Mouse (Mus musculus) R1 (cell line): ENCODE results near the gene Clip2.
"Not testable (repeated sequence)": the region's sequence is repeated elsewhere in the genome, so short reads cannot be mapped to it uniquely, and the experiment has no call there.

Experiments used
- DNase-seq: peaks from one replicate; pipeline ENCODE4 v3.0.0-alpha.2; 2018; ENCODE audit warnings: low read depth, low spot score

Clip2 gene

DNA sequence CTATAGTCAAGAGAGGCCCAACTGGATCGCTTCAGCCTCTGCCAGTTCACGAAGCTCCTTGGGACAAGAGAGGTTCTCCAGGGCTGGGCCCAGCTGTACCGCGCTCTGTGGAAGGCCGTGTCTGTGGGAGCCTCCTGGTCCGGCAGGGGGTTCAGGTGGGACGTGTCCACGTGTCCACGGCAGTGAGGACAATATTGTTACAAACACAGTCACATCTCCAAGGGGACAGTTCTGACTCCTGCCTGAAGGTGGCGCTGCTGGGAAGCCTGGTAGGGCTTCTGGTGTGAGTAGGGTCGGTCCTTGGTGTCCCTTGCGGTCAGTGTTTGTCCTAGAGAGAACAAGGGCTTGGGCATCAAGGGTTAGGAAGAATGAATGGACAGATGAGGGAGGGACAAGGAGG is 61.8 kb downstream of the Clip2 start:
- peak; percentile 74 for DNase-seq

DNA sequence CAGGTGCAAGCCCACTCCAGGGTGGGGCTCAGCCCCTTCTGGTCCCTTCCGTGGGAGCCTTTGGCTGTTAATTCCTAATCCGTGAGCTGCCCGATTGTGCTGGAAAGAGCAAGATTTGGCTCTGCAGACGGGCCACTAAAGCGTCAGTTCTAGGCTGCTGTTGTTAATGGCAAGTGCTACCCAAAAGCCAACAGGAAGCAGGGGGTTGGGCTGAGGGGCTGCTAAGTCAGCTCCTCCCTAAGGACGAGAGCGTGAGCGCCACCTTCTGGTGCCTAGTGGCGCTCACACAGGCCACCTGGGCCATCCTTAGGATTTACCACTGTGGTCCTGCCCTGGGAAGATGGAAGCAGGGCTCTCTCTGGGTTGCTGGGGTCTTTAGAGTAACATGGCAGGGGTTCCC is 62.7 kb downstream of the Clip2 start:
- peak; percentile 92 for DNase-seq

DNA sequence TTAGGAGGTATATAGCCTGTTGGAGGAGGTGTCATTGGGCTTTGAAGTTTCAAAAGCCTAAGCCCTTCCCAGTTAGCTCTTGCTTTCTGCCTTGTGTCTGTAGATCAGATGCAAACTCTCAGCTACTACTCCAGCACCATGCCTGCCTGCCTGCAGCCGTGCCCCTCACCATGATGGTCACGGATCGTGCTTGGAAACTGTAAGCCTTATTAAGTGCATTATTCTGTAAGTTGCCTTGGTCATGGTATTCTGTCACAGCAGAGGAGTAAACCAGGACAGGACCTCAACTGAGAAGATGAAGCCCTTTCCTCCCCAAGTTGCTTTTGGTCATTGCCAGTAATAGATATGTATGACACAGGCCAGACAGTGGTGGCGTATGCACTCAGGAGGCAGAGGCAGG is 63.6 kb downstream of the Clip2 start:
- no peak for DNase-seq

DNA sequence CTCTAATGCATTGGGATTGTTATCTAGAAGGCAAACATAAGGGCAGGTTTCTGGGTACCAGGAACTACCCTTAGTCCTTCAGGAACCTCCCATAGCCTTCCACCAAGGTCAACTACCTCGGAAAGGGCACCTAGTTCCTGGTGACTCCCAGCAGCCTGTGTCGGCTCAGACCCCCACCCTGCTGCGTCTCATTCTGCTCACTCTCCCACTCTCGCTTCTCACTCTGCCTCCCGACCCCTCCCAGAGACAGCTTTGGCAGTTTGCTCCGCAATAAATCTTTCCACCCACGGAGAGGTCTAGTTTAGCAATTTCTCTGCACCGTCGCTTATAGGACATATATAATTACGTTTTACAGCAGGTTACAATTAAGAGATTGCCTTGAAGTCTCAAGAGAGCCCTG is 64.2 kb downstream of the Clip2 start:
- DNase-seq = no peak

DNA sequence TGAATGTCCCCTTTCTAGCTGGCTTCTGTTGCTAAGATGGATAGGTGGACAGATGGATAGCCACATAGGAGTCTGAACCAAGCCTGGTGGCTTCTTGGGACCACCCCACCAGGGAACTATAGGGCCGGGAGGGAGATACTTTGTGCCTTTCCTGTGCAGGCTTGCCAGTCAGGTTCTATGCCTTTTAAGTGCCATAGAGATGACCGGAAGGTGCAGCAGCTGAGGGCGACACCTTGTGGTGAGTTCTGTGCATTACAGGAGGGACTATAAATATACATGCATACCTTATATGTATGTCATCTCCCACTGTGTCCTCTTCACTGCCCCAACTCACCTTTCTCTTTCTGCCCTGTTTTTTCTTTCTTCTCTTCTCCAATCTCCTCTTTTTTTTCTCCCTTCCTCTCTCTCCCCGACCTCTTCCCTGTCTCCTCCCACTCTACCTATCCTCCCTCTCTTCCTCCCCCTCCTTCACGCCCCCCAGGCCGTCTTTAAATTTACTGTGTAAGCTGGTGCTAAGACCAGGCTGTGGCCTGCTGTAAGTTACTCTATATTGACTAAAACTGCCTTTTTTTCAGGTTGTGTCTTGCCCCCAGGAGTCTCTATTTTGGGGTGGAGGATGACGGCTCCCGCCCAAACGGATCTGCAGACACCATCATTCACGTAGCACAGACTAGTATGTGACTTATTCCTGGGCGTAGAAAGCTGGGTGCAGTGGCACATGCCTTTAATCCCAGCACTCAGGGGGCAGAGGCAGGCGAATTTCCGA is 66.2 kb downstream of the Clip2 start:
- peak; percentile 83 for DNase-seq

DNA sequence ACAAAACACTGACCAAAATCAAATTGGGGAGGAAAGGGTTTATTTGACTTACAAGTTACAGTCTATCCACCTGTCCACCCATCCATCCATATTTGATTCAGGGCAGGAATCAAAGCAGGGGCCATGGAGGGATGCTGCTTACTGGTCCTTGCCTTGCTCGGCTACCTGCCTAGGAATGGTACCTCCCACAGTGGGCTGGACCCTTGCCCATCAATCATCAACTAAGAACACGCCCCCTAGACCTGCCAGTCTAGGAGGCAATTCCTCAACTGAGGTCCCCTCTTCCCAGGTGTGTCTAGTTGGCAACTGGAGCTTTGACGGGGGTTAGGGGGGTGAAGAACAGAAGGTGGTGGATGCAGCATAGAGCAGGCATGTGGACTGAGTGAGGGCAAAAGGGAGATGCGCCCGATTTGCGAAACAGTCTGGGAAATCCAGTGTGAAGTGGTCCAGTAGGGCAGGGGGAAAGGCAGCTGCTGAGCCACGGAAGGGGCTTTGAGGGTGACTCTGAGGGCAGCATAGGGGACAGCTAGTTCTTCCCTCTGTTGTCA is 67.0 kb downstream of the Clip2 start:
- DNase-seq = peak; percentile 57

DNA sequence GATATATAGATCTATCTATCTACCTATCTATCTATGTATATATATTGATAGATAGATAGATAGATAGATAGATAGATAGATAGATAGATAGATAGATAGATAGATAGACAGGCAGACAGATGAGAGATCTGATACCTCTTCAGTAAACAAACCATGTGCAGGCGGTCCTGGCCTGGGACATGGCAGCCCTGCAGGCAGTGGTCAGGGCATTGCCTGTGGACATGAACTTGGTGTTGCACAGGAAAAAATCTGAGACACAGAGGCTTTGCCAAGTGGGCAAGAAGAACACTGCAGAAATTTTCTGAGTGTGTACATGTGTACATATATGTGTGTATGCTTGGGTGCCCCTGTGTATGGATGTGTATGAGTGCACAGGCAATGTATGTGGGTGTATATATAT is 68.9 kb downstream of the Clip2 start:
- DNase-seq = no peak

DNA sequence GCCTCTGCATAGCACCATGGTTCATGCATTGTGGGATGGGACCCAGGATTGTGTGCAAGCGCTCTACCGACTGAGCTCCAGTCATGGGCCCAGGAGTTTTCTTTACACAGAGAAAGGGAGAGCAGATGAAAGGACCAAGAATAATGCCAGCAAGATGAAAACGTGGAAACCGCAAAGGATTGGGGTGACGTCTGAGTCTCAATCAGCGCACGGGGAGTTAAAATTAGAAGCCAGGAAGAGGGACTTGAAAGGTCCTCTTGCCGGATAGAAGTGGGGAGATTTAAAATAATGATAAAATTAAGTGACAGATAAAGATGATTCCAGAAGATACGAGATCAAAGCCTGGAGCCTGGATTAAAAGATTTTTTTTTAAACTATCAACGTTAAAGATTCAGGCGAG is 69.9 kb downstream of the Clip2 start:
- no peak for DNase-seq

DNA sequence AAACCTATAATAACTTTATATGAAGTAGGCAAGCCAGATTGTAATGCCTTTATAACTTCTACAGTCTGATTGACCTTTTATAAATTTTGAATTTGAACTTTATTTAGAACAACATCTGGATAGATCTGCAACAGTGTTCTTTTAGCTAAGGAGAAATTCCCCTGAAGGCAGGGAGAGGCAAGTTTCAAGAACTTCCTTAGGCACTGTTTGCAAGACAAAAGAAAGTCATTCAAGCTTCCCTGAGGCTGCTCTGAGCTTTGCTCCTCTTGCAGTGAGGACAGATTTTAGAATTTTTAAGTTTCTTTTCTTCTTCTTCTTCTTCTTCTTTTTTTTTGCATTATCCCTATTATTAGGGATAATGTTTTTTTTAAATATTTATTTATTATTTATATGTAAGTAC is 73.3 kb downstream of the Clip2 start:
- DNase-seq = peak; percentile 76

DNA sequence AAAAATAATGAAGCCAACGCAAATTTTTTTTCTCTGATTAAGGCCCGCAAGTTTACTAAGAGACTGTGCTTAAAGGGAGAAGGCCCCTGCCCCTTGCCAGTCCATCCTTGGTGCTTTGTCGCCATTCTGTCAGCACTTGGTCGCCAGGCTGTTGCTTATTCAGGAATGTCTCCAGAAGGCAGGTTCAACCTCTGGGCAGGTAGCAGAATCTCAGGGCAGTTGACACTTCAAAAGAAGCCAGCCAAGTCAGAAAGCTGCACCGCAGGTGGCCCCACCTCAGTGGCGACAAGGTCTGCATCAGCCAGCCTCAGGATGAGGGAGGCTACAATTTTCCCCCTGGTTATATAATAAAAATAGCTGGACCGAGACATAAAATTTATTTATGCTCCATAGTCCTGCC is 76.5 kb downstream of the Clip2 start:
- DNase-seq = not testable (repeated sequence)

DNA sequence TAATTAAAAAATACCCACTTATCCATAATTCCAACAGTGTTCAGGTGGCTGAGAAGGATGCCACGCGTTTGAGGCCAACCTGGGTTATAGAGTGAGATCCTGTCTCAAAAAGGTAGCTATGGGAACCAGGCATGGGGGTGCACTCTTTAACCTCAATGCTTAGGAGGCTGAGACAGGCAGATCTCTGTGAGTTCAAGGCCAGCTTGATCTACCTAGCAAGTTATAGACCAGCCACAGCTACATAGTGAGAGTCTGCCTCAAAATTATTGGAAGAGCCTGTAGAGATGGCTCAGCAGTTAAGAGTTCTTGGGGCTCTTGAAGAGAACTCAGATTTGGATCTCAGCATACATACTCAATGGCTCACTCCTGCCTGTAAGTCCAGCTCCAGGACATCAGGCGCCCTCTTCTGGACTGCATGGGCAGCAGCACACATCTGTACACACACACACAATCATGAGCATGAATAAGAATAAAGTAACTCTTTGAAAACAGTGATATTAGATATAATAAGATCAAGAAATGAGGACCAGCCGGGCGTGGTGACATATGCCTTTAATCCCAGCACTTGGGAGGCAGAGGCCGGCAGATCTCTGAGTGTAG is 77.1 kb downstream of the Clip2 start:
- no peak for DNase-seq

DNA sequence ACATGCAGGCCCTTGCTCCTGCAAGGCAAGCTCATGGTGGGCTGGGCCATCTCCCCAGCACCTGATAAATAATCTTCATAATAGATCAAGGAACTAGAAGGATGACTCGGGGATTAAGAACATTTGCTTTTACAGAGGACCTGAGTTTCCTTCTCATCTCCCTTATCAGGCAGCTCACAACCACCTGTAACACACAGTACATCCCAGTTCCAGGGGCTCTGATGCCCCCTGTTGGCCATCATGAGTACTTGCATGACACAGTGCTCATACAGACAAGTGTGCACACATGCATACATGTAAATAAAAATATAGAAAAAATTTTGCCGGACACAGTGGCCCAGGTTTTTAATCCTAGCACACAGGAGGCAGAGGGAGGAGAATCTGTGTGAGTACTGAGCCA is 78.3 kb downstream of the Clip2 start:
- peak; percentile 68 for DNase-seq

DNA sequence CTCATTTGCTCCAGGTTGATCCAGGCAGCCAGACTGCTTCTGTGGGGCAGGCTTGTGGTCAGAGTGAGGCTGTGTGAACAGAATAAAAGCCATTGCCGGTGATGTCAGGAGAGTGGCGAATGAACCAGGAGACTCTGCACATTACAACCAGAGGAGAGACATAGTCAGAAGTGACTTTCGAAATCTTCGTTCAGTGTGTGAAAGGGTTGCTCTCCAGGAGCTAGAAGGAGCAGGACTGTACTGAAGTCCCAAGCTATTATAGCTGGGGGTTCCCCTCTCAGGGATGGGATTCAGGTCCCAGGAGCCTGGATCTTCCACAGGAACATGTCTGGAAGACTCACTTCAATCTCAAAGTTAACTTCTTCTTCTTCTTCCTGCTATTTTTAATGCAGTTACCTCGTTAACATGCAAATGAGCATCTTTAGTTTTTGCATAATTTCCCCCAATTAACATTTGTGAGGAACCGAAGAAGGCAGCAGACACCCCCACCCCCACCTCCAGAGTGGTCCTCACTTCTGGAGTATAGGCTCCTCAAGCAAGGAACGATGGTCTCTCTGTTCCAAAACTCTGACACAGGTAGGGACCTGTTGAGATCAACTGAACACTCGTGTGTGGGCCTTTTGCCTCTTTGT is 81.6 kb downstream of the Clip2 start:
- DNase-seq = no peak

DNA sequence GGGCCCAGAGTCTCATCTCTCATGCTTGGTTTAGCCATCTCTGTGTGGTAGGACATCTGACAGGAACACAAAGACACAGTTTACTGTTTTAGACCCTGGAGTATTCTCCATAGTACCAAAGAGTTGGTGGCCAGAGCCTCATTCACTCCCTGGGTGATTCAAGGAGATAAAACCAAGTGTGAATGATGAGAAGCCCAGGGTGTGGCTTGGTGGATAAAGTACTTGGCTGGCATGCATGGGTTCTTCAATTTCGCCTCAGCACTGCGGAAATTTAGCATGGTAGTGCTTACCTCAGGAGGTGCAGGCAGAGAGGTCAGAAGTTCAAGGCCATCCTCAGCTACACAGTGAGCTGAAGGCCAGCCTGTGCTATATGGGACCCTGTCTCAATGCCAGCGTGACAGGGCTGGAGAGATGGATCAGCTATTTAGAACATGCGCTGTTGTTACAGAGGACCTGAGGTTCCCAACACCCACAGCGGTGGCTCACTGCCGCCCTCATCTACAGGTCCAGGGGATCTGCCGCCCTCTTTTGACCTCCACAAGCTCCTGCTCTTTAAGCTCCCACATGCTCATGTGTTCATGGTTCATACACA is 82.6 kb downstream of the Clip2 start:
- DNase-seq = no peak

DNA sequence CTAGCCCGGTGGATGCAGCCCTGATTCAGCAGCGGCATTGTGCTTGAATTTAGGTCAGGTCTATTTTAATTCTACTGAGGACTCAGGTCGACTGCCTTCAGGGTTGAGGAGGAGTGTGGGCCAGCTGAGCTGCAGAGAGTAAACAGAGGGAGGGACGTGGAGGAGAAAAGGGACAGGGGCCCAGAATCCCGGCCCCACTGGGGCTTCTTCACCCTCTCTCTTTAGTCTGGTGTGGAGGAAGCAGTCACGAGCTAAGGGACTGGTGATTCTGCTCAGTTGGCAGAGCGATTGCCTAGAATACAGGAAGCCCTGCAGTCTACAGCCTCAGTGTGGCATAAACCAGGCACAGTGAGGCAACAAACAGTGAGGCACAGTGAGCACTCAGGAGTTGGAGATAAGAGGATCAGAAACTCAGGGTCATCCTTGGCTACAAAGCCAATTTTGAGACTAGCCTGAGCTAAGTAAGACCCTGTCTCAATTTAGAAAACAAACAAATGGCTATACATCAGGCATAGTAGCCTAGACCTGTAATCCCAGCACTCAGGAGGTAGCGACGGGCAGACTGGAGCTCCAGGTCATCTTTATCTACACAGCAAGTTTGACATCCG is 84.0 kb downstream of the Clip2 start:
- DNase-seq = no peak

DNA sequence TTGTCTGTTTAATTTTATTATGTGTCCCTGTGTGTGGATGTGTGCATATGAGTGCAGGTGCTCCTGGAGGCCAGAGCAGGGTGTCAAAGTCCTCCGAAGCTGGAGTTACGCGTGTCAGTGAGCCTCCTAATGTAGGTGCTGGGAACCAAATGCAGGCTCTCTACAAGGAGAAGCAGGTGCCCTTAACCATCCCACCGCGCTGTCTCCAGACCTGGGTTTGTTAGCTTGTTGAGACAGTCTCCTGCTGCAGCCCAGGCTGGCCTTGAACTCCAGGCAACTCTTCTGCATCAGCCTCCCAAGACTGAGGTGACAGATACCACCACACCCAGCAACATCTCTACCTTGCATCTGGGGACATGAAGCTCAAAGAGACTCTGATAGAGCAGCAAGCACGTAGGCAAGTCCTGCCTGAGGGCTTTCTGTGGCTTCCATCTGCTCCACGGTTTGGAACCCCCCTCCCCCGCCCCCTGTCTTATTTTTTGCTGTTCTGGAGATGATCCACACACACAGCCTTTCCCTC is 85.1 kb downstream of the Clip2 start:
- no peak for DNase-seq

DNA sequence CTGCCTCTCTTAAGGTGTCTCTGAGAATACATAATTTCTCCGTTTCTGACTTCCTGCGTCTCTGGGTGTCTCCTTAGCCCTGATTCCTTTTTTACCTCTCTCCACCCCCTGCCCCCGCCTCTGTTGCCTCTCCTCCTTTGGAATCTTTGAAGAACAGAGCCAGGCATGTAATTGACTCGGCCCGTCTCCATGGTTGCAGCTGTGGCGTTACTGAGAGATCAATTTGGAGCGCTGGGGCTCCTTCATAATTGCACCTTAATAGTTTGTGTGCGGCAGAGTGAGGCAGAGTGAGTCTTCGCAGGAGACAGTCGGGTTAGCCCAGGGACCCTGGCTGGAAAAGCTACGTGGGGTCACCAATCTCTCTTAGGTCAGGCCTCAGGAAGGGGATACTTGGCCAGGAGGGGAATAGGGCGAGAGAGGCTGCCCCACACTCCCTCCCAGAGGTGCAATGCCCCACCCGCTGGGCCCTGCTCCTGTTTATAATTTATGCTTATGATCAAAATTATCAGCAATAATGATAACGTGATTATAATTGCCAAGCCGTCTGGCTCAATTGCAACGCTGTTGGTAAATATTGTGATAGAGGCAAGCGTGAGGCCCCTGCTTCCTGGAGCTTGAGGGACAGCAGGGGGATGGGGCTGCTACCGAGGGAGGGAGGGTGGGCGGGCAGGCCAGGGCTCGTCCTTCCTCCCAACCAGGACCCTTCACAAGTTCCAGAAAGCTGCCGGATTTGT is 85.8 kb downstream of the Clip2 start:
- no peak for DNase-seq

DNA sequence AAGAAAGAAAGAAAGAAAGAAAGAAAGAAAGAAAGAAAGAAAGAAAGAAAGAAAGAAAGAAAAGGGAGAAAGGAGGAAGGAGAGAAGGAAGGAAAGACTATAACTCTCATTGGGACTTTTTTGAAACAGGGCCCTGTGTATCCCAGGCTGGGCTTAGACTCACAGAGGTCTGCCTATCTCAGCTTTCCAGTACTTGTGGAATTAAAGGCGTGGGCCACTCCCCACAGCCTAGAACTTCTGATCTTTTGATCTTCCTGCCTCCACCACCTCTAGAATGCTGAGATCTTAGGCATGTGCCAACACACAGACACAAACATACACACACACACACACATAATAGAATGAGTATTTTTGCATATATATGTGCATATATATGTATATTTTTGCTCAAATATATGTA is 87.0 kb downstream of the Clip2 start:
- DNase-seq = no peak

DNA sequence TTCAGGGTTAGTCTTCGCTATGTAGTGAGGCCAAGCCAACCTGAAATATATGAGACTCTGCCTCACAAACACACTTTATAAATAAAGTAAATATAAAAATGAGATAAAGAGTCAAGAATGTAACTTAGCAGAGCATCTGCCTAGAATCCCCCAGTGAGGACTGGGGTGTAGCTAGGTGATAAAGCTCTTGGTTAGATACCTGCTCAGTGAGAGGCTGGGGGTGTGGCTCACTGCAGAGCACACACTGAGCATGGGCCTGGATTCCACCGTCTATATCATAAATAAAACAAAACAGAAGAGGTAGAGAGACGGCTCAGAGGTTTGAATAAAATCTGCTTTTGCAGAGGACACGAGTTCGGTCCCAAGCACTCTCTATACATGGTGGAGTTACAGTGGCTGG is 88.0 kb downstream of the Clip2 start:
- DNase-seq = no peak

DNA sequence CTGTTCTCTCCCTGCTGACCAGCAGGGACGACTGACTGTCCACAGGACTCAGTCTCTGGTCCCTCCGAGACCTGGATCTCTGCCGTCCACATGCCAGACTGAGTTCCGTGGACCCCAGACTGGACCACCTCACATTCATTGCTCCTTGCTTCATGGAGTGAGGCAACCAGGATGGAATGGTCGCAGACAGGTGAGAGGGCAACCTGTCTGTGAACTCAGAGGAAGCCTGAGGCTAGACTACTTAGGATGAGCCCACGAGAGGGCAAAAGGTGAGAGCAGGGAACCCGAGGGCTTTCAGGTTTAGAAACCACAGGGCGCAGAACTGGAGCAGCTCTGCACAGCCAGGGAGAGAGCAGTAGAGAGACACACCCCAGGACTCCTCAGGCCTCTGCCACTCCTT is 89.5 kb downstream of the Clip2 start:
- DNase-seq = no peak

DNA sequence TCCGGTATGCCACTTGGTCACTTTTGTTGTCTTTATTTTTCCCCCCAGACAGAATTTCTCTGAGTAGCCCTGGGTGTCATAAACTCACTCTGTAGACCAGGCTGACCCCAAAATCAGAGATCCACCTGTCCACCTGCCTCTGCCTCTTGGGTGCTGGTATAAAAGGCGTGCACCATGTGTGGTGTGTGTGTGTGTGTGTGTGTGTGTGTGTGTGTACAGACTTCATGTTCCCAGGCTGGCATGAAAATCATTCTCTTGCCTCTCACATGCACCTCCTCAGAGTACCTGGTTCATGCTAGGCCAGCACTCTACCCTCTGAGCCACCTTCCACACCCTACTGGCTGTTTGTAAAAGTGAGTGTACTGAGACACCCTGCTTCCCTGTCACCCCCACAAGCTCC is 89.9 kb downstream of the Clip2 start:
- DNase-seq = no peak
